Mouse (Mus musculus): ENCODE measurements at regions not wholly inside any gene's neighbourhood (a gene's known extent, or its start where the extent isn't known, plus 50 kb on each side); places are given as distances from the start of the nearest gene placed in this dataset.

DNA sequence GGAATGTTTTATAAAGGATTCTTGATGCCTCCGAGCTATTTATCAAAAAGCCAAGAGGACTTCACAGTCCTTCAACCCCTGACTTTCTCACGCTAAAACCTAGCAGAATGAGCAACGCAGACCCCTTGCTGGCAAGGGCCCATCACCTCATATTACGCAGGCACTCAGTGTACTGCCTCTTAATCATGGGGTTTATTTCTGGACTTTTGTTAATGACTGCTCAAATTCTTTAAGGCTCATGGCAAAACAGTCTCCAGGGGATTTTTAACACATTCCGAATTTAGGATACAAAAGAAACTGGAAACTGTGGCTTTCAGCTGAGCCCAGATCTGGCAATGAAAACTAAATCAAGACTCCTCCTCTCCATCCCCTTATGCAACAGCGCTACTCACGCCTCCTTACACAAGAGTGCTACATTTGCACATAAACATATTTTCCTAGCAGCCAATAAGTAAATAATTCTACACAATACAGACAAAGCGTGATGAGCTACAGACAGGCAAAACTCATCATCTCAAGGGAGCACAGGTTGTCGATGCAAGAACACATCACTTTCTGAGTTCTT is 492.0 kb upstream of the Id4 start:
- DNase-seq, result no peak

DNA sequence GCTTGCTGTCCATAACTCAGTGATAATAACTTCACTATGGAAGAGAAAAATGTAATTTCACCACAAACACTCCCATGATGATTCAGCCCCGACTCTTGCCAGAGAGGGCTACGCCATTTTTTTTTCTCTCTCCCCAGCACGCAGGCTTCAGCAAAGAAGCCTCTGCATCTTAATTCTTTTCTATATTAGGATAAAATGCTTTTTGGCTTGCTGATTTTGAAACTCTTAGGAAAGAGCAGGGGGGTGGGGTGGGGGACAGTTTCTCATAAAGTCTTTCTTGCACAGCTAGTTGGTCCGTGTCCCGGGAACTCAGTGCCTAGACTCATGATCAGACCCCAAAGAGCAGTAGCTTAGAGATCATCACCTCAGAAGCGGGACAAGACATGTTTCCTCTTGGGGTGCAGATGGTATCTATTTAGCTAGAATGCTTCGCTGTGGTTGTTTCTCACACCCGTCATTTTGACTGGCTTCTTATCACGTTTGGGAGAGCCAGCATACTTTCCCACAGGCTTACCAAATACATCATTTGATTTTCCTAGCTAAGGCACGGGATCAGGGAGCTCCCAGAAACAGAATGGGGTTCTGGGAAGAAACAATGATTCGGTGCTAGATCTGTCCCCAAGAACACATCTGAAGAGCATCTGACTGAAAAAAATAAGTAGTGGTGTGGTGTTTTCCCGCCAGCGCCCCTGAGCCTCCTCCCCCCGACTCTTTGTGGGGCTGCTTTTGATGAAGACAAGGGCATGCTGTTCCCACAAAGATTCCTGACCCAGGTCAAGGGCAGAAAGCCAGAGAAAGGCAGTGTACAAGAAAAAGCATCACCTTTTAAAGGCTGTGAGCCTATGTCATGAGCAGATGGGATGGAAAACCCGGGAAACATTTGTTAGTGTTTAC is 483.6 kb upstream of the Id4 start:
- no peak for DNase-seq

DNA sequence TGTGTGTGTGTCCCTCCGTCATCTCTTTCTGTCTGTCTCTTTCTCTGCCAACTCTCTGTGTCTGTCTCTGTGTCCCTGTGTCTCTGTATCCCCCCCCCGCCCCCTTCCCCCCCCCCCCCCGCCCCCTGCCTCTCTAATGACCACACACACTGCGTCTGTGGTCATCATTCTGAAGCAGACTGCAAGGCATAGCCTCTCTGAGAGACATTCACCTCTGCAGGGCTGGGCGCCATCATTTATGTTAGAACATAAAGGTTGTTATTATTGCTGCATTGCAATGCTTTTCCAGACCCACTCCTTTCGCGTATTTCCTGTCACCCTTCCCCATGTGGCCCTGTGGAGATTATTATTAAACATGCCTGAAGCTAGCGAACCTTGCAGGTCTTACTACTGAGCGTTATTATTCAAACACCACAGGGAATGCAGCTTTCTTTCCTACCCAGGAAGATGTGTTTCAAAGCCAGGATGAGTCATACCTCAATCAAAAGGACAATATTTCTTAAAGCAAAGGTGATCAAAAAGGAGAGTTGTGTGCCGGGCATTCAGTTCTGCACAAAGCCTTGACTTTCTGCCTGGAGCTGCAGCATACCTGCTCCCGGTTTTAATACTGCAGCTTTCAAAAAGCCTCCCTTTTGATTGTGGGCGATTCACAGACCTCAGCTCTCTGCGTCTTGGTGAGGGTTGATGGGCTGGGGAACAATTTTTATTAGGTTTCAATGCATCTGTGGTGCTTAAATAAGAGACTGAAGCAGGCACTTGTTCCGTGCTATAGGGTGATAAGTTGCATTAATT is 482.6 kb upstream of the Id4 start:
- DNase-seq, result no peak

- DNase-seq, result no peak
Measured at GRCm38 (mm10) chr13:47784406-47784805, 476.6 kb upstream of the Id4 start.

GRCm38 (mm10) chr13:47797859-47798258 is 463.2 kb upstream of the Id4 start:
- DNase-seq, result no peak

DNA sequence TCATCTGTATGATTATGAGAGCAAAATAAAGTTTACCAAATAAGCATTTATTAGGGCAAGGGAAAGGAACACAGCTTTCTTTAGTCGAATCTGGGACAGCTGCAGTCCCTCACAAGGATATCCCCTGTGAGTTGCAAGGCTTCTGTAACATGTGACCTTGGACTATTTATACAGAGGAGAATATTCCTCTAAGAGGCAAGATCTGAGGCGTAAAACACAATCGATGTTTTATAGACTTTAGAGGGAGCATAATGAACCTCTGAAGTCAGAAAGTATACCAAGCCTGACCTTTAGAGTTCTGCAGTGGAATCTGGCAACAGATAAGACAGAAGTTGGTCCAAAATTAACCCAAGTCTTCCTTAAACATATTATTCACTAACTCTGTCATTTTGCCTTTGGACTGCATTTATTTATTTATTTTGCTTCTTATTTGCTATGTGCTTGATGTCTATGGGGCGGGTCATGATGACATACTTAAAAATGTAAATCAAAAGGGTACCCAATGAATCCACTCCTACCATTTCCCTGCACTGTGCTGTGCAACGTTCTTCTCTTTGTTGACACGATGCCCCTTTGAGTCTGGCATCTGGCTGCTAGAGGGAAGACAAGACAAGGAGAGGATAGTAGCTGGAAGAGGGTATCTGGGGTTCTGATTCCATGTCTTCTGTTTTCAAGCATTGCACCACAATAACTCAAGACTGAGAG is 449.2 kb upstream of the Id4 start:
- no peak for DNase-seq

GRCm38 (mm10) chr13:47818924-47819564 is 442.0 kb upstream of the Id4 start:
- DNase-seq, result no peak

DNA sequence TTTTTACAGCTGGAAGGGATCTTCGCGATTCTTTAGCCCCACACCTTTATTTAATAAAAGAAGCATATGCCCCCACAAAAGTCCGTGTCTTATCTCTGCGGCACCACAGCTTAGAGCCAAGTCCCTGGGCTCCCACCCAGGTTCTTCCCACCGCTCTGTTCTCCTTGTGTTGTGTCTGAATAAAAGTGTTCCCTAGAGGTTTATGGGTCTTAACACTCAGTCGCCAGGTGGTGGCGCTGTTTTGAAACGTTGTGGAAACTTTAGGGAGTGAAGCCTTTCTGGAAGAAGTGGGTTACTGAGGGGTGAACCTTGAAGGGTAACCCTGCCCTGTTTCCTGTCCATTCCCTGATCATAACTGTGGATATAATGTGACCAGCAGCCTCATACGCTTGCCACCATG is 424.5 kb upstream of the Id4 start:
- no peak for DNase-seq

- DNase-seq, result no peak
Measured at GRCm38 (mm10) chr13:47842418-47842817, 418.6 kb upstream of the Id4 start.

DNA sequence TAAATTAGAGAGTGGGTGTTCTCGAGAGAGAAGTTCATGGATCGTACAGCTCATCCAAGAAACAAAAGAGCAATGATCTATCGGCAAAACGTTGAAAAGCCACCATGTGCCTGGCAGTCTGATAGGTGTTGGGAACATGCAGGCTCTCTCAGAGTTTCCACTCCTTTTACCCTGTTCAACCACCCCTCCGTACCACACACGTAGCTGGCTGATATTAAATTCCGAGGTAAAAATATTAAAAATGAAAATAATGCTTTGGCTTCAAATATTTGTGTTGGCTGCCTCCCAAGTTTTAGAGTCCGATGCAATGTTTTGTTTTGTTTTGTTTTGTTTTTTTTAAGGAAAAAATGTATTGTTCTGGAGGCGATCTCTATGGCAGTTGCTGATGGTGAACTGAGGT is 418.0 kb upstream of the Id4 start:
- DNase-seq, result no peak

DNA sequence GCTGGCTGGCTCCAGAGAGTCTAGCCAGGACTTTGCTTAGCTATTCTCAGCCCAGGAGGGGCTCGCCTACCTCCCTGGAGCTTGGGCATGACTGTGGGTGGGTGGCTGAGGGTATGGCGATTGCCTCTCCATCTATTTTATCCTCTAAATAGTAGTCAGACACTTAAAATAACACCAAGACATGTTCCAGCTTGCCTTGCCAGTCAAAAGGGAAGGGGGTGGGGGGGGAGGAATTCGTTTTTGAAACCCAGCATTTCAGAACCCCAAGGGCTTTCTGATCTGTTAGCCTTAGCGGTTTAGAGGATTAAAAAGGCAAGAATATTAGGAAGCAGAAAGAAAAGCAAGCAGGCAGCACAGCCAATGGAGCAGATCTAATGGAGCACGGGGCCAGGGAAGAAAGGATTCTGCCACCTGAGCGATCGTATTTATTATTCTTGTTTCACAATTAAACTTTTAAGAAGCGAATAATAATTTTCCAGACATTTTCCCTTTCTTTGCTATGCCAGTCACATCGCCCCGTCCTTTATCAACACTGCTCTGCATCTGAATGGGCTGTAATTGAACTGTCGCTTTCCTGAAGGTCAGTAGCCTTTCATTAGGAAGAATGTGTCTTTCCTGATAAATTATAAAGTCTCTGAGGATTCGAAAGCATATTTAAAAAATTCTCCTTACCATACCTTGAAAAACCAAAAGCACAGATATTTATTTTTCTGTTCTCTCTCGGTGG is 417.3 kb upstream of the Id4 start:
- DNase-seq, result no peak

DNA sequence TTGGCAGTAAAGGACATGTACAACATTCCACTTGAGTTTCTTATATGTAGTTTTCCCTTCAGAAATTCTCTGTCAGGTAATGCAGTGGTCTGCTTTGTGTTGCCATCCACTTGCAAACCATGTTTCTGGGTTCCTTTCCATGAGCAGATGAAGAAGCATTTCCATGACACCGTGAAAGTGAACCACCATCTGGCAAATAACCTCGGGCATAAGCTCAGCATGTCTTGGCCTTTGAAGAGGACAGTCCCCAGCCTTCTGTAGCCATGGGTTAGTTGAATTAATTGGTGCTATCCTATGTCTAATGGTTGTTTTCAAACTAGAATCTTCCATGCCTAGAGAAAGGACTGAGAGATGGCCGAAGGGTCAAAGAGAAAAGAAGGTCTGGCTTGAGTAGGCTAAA is 414.3 kb upstream of the Id4 start:
- DNase-seq, result no peak

DNA sequence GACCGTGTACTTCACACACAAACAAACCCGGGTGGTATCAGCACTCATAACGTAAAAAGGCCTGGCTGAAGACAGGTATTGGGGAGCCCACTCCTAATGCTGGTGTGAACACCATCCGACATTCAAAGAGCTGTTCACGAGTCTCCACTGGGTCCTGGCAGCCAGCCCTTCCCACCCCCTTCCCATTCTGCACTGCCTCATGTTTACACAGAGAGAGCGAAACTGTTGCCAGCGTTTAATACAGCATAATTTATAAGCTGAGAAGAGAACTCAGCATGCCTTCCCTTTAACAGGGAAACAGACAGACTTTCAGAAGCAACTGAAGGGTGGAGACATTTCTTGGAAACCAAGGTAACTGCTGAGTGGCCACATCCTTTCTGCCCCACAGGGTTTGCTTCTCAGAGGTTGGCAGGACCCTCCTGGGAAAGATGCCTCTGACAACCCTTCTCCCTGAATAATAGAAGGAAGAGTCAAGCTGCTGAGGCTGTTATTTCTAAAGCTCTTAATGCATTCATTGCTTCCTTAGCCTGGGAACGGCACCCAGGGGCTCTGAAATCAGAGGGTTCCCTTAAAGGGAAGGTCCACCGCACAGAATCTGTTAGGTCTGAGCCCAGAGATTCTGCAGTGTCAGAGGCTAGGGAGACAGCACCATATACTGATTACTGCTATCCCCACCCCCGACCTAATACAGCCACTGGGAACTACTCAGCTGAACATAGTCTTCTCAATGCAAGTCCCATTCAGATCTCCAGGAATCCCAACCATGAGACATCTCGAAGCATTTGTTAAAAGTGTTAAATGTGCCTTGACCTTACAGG is 412.4 kb upstream of the Id4 start:
- no peak for DNase-seq

DNA sequence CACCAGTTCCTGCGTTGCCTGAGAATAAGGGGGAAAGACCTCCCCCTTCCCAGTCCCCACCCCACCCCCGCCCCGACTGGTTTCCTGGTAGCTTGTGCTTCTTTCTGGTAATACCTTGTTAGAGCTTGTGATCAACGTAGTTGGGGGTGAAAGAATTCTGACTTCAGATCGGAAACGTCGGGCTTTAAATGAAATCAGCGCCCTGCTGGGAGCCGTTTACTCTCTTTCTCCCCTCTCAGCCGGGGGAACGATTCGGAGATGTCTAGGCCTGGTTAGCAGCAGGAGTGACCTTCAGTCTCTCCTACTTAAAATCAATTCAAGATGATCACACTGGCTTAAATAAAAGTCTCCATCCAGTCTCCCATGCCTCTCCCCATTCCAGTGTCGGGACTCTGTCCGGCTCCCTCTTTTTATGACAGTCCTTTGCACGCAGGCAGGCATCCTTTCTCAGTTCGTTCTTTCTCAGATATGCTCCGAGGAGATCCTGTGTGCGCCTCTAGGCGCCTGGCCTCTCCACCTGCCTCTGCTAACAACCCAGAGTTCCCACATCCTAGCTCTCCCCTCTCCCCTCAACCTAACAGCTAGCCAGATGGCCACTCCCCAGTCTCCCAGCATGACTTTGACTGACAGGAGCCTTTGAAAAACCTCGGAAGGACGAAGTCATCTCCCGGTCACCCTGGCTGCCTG is 405.5 kb upstream of the Id4 start:
- no peak for DNase-seq

- no peak for DNase-seq
Measured at GRCm38 (mm10) chr13:47858946-47859345, 402.1 kb upstream of the Id4 start.

- no peak for DNase-seq
Measured at GRCm38 (mm10) chr13:47860316-47860715, 400.7 kb upstream of the Id4 start.

DNA sequence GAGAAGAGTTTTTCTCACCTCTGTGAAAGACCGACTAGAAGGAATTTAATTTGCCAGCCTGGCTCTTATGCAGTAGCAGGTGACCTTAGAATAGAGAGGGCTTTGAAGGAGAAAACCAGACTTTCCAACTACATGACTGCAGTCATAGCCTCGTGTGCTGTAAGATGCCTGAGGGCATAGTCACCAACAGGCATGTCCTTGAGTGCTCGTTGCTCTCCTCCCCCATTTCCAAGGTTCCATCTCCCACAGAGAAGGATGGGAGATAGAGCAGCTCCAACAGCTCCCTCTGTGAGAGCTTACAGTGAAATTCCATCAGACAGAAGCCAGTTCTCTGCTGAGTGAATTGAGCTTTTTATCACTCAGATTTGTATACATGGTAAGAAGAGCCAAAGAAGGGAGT is 398.1 kb upstream of the Id4 start:
- DNase-seq, result no peak

GRCm38 (mm10) chr13:47868656-47869055 is 392.4 kb upstream of the Id4 start:
- no peak for DNase-seq

DNA sequence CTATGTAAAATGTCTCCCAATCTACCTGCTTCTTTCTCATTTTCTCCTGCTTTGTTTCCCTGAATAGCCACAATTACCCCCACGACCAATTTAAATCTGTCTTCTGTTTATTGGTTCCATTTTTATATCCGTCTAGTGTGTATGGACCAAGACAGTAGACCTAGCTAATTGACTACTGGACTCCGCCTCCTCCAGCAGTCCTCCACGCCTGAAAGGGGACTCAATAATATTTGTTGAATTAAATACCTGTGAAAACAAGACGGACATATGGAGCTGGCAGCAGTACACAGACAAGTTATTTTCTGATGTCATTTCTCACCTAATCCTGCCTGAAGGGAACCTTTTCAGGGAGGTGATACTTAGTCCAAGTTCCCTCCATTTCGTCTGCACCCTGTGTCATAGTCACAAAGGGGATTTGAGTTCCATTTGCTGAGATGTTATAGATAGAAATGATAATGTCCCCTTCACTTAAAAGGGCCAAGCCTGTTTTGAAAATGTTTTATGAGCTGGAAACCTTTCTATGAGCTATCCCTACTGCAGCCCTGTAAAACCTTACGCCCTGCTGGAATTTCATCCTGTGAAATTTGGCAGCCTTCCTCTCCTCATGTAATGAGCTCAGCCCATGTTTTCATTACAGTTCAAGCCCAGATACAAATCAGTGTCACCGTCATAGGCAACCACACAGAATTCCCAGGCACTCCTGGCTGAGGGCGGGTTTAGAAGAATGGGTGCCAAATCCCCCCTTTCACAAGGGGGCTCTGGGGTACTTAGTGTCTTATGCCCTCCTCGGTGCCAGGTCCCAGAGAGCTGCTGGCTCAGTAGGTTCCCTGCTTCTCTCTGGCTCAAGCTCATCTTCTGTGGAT is 391.1 kb upstream of the Id4 start:
- DNase-seq, result no peak

Data from thymus, postnatal 36 days (tissue).